Mouse (Mus musculus): ENCODE results near the gene Cdk8.
"Not testable (repeated sequence)": the region's sequence is repeated elsewhere in the genome, so short reads cannot be mapped to it uniquely, and the experiment has no call there.

Gene Cdk8

GRCm38 (mm10) chr5:146230864-146231654, at the start of gene Cdk8:
TSS of gene Cdk8 (plus strand) at chr5:146231230.
- DNase-seq (ENCODE audit: extremely low spot score) = peak; percentile 93

GRCm38 (mm10) chr5:146185204-146185603, 45.8 kb upstream of the Cdk8 start, which contains the start of gene 1700001J03Rik:
TSS of gene 1700001J03Rik (minus strand) at chr5:146185304.
- not testable (repeated sequence) for DNase-seq (ENCODE audit: extremely low spot score)

GRCm38 (mm10) chr5:146187441-146187840, 43.6 kb upstream of the Cdk8 start:
- DNase-seq (ENCODE audit: extremely low spot score) = not testable (repeated sequence)

DNA sequence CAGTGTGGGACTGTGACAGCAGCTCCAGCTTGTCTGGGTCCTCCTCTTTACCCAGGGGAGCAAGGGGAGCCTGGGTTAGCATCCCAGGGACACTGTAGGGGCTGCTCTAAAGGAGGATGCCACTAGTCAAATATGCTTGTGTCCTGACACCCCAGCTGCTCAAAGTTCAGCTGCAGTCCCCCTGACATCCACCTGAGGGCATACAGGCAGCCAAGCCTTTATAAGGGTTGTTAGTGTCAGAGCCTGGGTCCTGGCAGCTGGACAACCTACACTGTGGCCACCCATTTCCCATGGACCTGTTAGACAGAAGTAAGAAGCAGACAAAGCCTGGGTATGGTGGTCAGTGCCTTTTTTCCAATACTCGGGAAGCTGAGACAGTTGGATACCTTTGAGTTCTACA, 42.9 kb upstream of the Cdk8 start:
- no peak for DNase-seq (ENCODE audit: extremely low spot score)

GRCm38 (mm10) chr5:146188712-146189111, 42.3 kb upstream of the Cdk8 start:
- DNase-seq (ENCODE audit: extremely low spot score) = no peak

- DNase-seq (ENCODE audit: extremely low spot score) = no peak
These were observed 40.9 kb upstream of the Cdk8 start for GRCm38 (mm10) chr5:146190093-146190492.

DNA sequence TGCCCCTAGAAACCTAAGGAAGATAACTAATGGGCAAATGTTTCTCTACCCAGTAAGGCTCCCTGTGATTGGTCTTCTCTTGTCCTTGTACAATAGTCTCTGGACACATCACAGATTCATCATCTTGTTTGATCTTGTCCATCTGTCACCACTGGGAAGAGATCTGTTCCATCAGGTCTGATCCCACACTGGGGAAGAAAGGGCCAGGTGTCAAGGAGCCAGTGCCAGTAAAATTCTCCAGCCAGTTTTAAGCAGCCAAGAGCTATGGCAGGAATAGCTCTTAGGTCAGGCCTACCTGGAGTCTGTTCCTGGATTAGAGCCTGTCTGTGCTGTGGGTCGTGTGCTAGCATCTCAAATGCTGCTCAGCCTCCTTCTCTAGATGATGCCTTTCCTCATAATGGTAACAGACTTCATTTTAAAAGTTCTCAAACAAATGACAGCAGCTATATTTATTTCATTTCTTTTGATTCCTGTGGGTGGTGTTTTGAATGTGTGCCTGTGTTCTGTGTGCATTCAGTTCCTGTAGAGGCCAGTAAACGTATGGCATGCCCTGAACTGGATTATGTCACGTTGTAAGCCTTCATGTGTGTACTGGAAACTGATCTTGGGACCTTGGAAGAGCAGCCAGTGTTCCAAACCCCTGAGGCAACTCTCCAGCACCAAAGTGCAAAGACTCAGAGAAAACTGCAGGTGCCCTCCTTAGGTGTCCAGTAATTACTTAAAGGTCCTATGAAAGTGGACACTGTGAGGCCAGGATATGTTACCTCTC, 40.3 kb upstream of the Cdk8 start:
- DNase-seq (ENCODE audit: extremely low spot score) = no peak

DNA sequence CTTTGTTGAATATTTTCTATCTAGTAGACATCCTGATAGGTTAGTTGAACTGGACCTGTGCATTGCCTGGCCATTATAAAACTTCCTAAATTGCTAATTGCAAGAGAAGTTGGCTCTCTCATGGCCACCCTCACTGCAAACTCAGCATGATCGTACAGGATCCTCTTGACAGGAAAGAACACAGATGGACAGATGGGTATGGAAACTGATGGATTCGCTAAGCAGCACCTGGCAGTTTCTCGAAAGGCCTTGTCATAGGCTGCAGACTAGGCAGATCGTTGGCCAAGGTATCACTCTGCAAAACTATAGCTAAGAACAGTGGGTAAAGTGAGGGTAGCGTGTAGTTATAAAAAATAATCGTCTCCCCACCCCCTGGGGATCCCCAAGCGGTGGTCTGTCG, 37.7 kb upstream of the Cdk8 start:
- DNase-seq (ENCODE audit: extremely low spot score) = no peak

- no peak for DNase-seq (ENCODE audit: extremely low spot score)
These were observed 32.0 kb upstream of the Cdk8 start for GRCm38 (mm10) chr5:146199073-146199472.

DNA sequence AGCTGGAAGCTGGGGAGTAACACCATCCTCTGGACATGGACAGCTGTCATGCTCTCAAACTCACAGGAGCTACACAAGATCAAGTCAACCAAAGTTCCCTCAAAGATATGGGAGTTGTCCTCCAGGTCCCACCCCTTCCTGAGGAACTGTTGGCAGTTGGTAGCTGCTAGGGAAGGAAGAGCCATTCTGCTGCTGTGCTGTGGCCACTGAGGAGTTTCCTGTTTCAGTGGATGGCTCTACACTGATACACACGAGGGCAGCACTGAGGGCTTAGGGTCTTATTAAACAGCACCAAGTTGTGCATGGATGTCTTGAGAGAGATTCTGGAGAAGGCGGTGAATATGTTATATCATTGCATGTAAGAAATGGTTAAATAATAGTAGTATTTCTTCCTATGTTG, 31.5 kb upstream of the Cdk8 start:
- no peak for DNase-seq (ENCODE audit: extremely low spot score)

DNA sequence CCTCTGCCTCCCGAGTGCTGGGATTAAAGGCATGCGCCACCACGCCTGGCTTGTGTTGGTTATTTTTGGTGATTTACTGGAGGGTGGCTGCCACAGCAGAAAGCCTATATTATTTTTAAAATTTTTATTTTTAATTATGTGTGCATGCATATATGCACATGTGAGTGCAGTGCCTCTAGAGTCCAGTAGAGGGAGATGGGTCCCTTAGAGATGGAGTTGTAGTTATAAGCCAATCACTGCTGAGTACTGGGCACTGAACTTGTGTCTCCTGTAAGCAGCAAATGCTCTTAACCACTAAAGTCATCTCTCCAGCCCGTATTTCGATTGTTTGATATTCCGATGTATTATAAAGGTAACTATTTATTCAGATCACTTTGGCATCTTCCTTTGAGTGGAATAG, 30.4 kb upstream of the Cdk8 start:
- no peak for DNase-seq (ENCODE audit: extremely low spot score)

DNA sequence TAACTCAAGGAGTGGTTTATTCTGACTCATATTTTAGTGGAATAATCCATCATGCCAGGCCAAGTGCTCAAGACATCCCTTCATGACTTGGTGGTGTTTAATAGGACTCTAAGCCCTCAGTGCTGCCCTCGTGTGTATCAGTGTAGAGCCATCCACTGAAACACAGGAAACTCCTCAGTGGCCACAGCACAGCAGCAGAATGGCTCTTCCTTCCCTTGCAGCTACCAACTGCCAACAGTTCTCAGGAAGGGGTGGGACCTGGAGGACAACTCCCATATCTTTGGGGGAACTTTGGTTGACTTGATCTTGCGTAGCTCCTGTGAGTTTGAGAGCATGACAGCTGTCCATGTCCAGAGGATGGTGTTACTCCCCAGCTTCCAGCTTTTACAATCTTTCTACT, 27.1 kb upstream of the Cdk8 start:
- no peak for DNase-seq (ENCODE audit: extremely low spot score)

GRCm38 (mm10) chr5:146205537-146205936, 25.5 kb upstream of the Cdk8 start:
- DNase-seq (ENCODE audit: extremely low spot score) = no peak

GRCm38 (mm10) chr5:146220501-146220878, 10.5 kb upstream of the Cdk8 start:
- DNase-seq (ENCODE audit: extremely low spot score) = no peak

- peak; percentile 95 for DNase-seq (ENCODE audit: extremely low spot score)
These were observed 9.9 kb upstream of the Cdk8 start, which contains the start of gene Rnf6 for GRCm38 (mm10) chr5:146220879-146221714. TSS of gene Rnf6 (minus strand) at chr5:146221555.

GRCm38 (mm10) chr5:146221722-146222121, 9.3 kb upstream of the Cdk8 start:
- no peak for DNase-seq (ENCODE audit: extremely low spot score)

GRCm38 (mm10) chr5:146223786-146224185, 7.2 kb upstream of the Cdk8 start:
- DNase-seq (ENCODE audit: extremely low spot score) = no peak

- DNase-seq (ENCODE audit: extremely low spot score) = no peak
These were observed 3.5 kb upstream of the Cdk8 start for GRCm38 (mm10) chr5:146227496-146227895.

- DNase-seq (ENCODE audit: extremely low spot score) = no peak
These were observed 970 bp upstream of the Cdk8 start for GRCm38 (mm10) chr5:146229869-146230650.

DNA sequence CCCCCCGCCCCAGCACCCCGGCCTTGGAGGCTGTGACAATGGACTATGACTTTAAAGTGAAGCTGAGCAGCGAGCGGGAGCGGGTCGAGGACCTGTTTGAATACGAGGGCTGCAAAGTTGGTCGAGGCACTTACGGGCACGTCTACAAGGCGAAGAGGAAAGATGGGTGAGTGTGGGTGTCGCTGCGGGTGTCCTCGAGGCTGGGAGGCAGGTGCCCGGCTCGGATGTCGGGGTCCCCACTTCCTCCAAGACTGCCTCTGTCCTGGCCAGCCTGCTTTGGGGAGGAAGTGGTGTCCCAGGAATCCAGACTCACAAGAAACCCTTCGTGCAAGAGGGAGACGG, 596 bp downstream of the Cdk8 start:
- DNase-seq (ENCODE audit: extremely low spot score) = peak; percentile 47

DNA sequence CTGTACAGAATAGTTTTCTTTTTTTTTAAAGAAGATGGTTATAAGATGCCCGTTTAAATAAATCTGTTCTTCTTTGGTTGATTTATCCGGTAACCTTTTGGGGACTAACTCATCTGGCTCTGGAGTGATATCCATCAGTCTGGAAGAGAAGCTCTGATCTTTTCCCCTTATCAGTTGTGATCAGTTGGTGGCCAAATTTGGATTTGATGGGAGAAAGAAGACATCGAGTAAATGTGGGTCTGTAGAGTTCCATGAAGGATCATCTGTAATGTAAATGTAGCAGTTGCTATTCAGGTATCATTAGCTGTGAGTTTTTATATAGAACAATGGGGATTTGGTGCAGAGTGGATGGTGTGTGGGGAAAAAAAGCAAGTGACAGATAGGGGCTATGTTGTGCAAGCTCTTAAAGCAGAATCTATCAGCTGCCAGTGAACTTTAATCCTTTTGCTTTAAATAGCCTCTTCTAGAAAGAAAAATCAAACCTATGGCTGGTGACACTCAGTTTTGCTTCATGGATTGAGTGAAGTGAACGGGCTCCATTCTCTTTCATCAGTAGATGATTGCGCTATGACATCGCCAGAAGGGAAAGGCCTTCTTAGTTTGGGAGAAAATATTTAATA, 1.1 kb downstream of the Cdk8 start:
- DNase-seq (ENCODE audit: extremely low spot score) = no peak
